Mouse (Mus musculus) c-Kit-negative CD71-positive TER-119-positive erythroid progenitor cells, embryonic 14.5 days (primary cell): Measurements from ENCODE around the gene Fads6.

Source experiments
- DNase-seq: peaks from one replicate; pipeline ENCODE4 v3.0.0-alpha.2; 2013; ENCODE audit warnings: low read depth, low spot score

The Fads6 gene

GRCm38 (mm10) chr11:115297214-115297826 lies at the start of gene Fads6:
Gene Fads6 (minus strand): TSS chr11:115297663.
- DNase-seq = no peak

- no peak for DNase-seq
Observed at GRCm38 (mm10) chr11:115345515-115345914, 48.1 kb upstream of the Fads6 start.

DNA sequence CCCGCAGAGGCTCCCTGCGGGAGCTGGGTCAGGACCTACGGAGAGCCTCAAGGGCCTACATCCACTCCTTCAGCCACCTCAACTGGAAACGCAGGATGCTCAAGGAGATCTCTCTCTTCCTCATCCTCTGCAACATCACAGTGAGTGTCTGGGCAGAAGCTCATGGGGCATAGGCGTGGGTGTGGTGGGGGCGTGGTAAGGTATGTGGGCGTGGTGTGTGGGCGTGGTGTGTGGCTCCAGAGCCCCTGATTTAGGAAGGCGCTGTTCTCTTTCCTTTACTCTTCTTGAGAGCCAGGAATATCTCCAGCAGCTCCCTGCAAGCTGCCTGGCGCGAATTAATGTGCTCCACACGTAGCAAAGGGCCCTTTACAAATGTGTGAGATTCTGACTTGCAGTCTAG lies 47.5 kb upstream of the Fads6 start:
- DNase-seq = no peak

GRCm38 (mm10) chr11:115341866-115342265 lies 44.4 kb upstream of the Fads6 start:
- DNase-seq = no peak

DNA sequence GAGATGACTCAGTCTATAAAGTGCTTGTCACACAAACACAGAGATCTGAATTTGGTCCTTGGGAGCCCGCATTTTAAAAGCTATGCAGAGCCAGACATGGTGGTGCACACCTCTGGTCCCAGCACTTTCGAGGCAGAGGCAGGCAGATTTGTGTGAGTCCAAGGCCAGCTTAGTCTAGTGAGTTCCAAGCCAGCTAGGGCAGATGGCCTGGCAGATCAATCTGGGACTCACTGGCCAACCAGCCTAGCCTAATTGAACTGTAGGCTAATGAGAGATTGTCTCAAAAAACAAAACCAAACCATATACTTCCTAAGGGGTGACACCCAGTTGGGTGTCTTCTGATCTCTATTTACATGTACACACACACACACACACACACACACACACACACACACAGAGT lies 43.8 kb upstream of the Fads6 start:
- no peak for DNase-seq

GRCm38 (mm10) chr11:115337826-115338225 lies 40.4 kb upstream of the Fads6 start:
- DNase-seq = no peak

- DNase-seq = no peak
Observed at GRCm38 (mm10) chr11:115337350-115337749, 39.9 kb upstream of the Fads6 start.

DNA sequence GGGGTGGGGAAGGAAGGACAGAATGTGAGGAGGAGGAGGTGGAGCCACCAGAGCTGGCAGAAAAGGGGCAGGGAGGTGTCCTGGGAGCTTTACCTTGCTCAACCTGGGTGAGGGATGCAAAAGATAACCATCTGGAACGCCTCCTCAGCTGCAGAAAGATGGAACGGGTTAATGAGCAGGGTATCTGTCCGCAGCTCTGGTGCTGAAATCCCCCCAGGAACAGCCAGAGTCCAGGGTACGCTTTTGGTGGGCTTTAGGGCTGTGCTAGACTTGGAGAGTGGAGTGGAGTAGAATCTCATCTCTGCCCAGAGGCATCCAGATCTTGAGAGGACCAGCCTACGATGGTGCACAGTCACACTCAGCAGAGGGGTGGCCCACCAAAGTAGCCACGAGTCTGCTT lies 38.7 kb upstream of the Fads6 start:
- no peak for DNase-seq

- DNase-seq = no peak
Observed at GRCm38 (mm10) chr11:115335223-115335622, 37.8 kb upstream of the Fads6 start.

DNA sequence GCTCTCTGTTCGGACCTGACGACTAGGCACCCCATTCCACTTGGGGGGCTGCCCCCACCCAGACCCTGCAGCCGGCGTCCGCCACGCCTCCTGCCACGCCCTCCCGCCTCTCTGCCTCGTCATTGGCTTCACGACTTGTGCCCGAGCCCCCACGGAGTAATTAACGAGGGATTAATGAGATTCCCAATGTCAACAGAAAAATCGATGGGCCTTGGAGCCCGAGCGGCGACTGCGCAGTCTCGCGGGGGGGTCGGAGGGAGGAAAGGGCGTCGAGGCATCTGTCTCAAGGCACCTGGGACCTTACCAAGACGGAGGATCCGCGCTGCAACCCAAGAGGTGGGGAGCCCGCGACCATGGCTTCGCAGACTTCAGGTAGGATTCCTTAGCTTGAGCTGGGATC lies 37.1 kb upstream of the Fads6 start, which contains the start of gene Otop3:
Gene Otop3, plus strand, starts transcription at position 201 of the 400 bp plus-strand sequence.
- DNase-seq = no peak

GRCm38 (mm10) chr11:115329339-115329738 lies 31.9 kb upstream of the Fads6 start:
- no peak for DNase-seq

DNA sequence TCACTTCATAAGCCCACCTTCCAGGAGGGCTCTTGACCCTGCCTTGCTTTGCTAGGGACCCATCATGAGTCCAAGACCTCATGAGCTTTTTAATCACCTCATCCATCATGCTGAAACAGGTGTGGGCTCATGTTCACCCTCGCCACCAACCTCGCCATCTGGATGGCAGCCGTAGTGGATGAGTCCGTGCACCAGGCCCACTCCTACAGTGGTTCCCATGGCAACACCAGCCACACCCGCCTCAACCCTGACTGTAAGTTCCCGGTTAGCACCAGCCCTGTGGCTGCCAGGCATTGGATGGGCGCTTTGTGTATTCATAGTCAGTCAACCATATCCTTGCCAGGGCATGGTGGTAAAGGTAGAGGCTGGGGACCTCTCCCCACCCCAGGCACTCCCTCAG lies 29.3 kb upstream of the Fads6 start:
- no peak for DNase-seq

DNA sequence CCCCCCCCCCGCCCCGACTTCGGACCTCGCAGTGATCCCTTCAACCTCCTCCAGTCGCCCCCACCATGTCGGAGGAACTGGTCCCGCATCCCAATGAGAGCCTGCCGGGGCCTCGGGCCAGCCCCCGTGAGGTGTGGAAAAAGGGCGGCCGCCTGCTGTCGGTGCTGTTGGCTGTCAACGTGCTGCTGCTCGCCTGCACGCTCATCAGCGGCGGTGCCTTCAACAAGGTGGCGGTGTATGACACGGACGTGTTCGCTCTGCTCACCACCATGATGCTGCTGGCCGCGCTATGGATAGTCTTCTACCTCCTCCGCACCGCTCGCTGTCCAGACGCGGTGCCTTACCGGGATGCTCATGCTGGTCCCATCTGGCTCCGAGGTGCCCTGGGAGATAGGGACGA lies 25.9 kb upstream of the Fads6 start:
- DNase-seq = no peak

- DNase-seq = peak; percentile 13
Observed at GRCm38 (mm10) chr11:115321906-115322693, 24.6 kb upstream of the Fads6 start, which contains the start of gene Ush1g. Gene Ush1g (minus strand): TSS chr11:115322041.

GRCm38 (mm10) chr11:115319704-115320383 lies 22.4 kb upstream of the Fads6 start:
- DNase-seq = no peak

DNA sequence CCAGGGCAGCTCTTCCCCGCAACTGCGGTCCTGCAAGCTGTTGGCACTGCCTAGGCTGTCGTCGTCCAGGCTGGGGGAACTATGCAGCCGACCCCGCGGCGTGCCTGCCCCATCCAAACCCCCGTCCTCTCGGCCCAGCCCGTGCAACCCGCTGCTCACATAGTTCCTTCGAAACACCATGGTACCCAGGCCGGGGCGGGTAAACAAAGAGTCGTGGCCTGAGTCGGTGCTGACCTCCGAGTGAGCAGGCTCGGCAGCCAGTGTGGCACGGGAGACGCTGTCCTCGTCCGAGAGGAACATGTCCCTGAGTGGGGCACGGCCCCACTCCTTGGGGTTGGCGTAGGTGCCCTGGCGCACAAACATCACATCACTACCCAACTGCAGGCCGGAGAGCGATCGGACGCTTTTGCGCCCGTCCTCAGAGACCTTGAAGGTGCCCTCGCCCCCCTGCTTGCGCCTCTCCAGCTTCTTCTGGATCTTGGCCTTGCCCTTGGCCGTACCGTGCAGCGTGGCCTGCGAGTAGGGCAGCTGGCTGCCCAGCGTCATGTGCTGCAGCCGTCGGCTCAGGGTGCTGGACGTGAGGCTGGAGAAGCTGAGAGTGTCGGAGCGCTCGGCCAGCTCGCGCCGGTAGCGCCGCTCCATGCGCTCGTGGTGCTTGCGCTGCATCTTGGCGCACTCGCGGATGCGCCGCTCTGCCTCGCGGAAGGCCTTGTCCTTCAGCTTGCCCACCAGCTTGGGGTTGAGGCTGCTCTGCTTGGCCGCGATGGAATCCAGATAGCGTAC lies 21.0 kb upstream of the Fads6 start:
- DNase-seq = no peak

GRCm38 (mm10) chr11:115317204-115317603 lies 19.7 kb upstream of the Fads6 start:
- DNase-seq = no peak

- no peak for DNase-seq
Observed at GRCm38 (mm10) chr11:115314249-115314648, 16.8 kb upstream of the Fads6 start.

DNA sequence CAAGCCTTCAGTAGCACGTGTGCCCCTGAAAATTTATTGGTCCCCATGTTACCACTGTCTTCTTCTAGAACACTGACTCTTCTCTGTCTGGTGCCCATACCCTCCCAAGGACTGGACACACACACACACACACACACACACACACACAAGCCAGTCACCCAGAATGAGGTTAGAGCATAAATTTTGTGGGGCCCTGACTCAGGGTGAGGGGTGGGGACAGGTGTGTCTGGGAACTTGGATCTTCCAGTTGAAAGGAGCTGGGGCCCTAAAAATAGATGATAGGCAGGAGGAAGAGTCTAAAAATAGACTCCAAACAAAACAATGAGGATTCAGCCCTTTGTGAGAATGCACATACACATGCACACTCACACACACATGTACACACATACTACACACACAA lies 11.3 kb upstream of the Fads6 start:
- DNase-seq = no peak

DNA sequence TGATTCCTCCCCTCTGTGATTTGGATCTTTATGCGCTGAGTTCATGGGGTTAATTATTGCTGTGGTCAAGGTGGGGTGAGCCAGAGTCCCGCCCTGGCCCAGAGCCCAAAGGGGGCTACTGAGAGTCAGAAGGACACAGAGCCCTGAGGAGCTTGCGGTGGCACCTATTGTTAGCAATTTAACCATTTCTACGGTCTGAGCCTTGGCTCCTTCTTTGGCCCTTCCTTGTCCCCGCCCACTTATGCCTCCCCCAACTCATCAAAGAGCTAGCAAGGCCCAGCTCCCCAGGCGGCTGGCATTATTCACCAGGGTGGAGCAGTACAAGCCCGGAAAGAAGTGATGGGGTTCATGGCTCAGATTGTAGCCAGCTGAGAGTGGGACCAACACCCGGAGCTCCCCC lies 9.4 kb upstream of the Fads6 start, which contains the start of gene Otop2:
Gene Otop2, plus strand, starts transcription at position 301 of the 400 bp plus-strand sequence.
- DNase-seq = no peak

DNA sequence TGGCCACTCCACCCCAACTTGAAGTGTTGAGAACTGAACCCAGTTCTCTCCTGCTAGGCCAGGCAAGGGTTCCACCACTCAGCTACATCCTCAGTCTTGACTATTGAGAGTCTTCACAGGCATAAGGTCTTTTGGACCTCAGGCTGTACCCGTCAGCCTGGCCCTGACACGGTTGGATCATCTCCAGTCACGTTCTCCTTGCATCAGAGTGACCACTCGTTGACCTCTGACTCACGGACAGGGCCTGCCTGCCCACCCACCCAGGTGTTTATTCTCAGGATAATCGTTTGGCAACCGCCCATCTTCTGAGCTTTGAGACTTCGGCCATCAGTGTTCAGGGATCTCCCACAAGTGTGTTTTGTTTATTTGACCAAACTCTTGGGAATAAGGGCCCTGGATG lies 5.7 kb upstream of the Fads6 start:
- no peak for DNase-seq

DNA sequence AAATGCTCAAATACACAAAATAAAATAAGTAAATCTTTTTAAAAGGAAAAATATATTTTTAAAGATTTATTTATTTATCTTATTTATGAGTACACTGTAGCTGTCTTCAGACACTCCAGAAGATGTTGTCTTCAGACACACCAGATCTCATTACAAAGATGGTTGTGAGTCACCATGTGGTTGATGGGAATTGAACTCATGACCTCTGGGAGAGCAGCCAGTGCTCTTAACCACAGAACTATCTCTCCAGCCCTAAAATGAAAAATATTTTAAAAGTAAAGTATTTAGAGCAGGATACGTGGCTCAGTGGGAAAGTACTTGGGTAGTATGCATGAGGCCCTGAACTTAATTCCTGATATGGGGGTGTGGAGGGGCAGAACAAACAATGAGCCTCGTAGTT lies 3.9 kb upstream of the Fads6 start:
- DNase-seq = no peak
